Mouse (Mus musculus): ENCODE data around the gene Fabp3. TPM values are rescaled to one million over a fixed set of nuclear protein-coding genes. Genes with fewer than 3 reads are reported as not detected.

Fabp3 gene
- polyA plus RNA-seq, 1 experiment from 2014 or later = 33.1 TPM

GRCm38 (mm10) chr4:130357946-130358345 lies 49.6 kb downstream of the Fabp3 start:
- Histone ChIP-seq H3K4me3 (no peak overlapping the region), H3K27me3 (ENCODE audit: insufficient read depth, poor library complexity, severe bottlenecking) (no peaks in the 10 kb centered on the region), H3K4me1 (replicated peaks) (peaks cover 24% of the 10 kb centered on the region), H3K27ac (no peak overlapping the region), H3K36me3 (peaks cover 48% of the 10 kb centered on the region), H3K9me3 (no peaks in the 10 kb centered on the region)
- no peak for DNase-seq (ENCODE audit: low spot score)

- H3K4me1 ChIP-seq (replicated peaks) = peaks cover 24% of the 10 kb centered on the region
- H3K27ac ChIP-seq = peak within 1 kb of the TSS; percentile 94
- H3K9me3 ChIP-seq = no peaks in the 10 kb centered on the region
- DNase-seq (ENCODE audit: low spot score) = peak; percentile 98
- peak within 1 kb of the TSS; percentile 91 for H3K4me3 ChIP-seq
- peaks cover 47% of the 10 kb centered on the region for H3K36me3 ChIP-seq
- H3K27me3 ChIP-seq (ENCODE audit: insufficient read depth, poor library complexity, severe bottlenecking) = no peaks in the 10 kb centered on the region
- WGBS = under 1% methylated on average over 49 of the region's 49 CpGs
Observed at GRCm38 (mm10) chr4:130359486-130360237, 51.3 kb downstream of the Fabp3 start, which contains the start of the genes Zcchc17 and Snrnp40. Gene Zcchc17, minus strand, starts transcription at chr4:130359943. Gene Snrnp40, plus strand, starts transcription at chr4:130360132.

GRCm38 (mm10) chr4:130360238-130360590 lies 51.8 kb downstream of the Fabp3 start:
- Histone ChIP-seq H3K4me1 (replicated peaks) (peaks cover 24% of the 10 kb centered on the region), H3K27ac (peak overlapping the region; percentile 94), H3K9me3 (no peaks in the 10 kb centered on the region), H3K27me3 (ENCODE audit: insufficient read depth, poor library complexity, severe bottlenecking) (no peaks in the 10 kb centered on the region), H3K36me3 (peaks cover 53% of the 10 kb centered on the region), H3K4me3 (peak overlapping the region; percentile 91)
- WGBS = under 1% methylated on average over 19 of the region's 19 CpGs
- DNase-seq (ENCODE audit: low spot score) = no peak

Other genes starting within 250 kb of the Fabp3 start
- gene Pef1, start 206.0 kb upstream of the Fabp3 start, polyA plus RNA-seq (2016; fragmentation: Nextera tagmentation; extraction: Ambion mirVana) = 76.3 and 83.5 TPM in 2 replicates
- 0.81 and 0.85 TPM in 2 replicates for gene Hcrtr1, start 169.2 kb upstream of the Fabp3 start, polyA plus RNA-seq (2016; fragmentation: Nextera tagmentation; extraction: Ambion mirVana)
- gene Tinagl1, start 133.5 kb upstream of the Fabp3 start, polyA plus RNA-seq (2016; fragmentation: Nextera tagmentation; extraction: Ambion mirVana) = 11.6 and 15.1 TPM in 2 replicates
- 0.84 TPM in 1 of 2 replicates, not detected in the other for gene Gm853, start 86.2 kb upstream of the Fabp3 start, polyA plus RNA-seq (2016; fragmentation: Nextera tagmentation; extraction: Ambion mirVana)
- 53.1 and 65.7 TPM in 2 replicates for gene Serinc2, start 29.4 kb upstream of the Fabp3 start, polyA plus RNA-seq (2016; fragmentation: Nextera tagmentation; extraction: Ambion mirVana)
- gene Gm10570, start 79 bp downstream of the Fabp3 start, polyA plus RNA-seq (2016; fragmentation: Nextera tagmentation; extraction: Ambion mirVana) = not detected in 2 replicates
- gene Zcchc17, start 51.3 kb downstream of the Fabp3 start, polyA plus RNA-seq (2016; fragmentation: Nextera tagmentation; extraction: Ambion mirVana) = 70.6 and 70.8 TPM in 2 replicates
- gene Snrnp40, start 51.5 kb downstream of the Fabp3 start, polyA plus RNA-seq (2016; fragmentation: Nextera tagmentation; extraction: Ambion mirVana) = 204 and 221 TPM in 2 replicates

Measured in hindbrain, embryonic 10.5 days (tissue).